Mouse (Mus musculus) heart, embryonic 16.5 days (tissue): ENCODE data around the gene Bcdin3d. TPM values are rescaled to one million over a fixed set of nuclear protein-coding genes. Genes with fewer than 3 reads are reported as not detected.

Source experiments
- ATAC-seq: fragments of 200-750 bp; cut with Nextera tagmentation; replicated peaks from 2 replicates; pipeline ENCODE4 v1.8.0; 2017; ENCODE audit warnings: moderate number of reproducible peaks; ENCODE audit not compliant: insufficient read depth, low FRiP score; ENCODE audit errors: extremely low read depth
- H3K27ac ChIP-seq: fragments of 300-500 bp; sonication (generic); 2 replicates; pipeline ENCODE4 v1.5.1; 2014; ENCODE audit warnings: mild to moderate bottlenecking, low read length, control low read depth, moderate library complexity
- H3K27me3 ChIP-seq: fragments of 300-500 bp; sonication (generic); 2 replicates; pipeline ENCODE4 v1.6.1; 2014; ENCODE audit warnings: low read length, mixed read lengths; ENCODE audit not compliant: control insufficient read depth, insufficient read depth
- H3K36me3 ChIP-seq: fragments of 300-500 bp; sonication (generic); 2 replicates; pipeline ENCODE4 v1.6.1; 2014; ENCODE audit not compliant: control insufficient read depth, insufficient read depth
- H3K4me1 ChIP-seq: fragments of 300-500 bp; sonication (generic); 2 replicates; pipeline ENCODE4 v1.6.1; 2014; ENCODE audit warnings: low read length, mixed read lengths; ENCODE audit not compliant: control insufficient read depth, insufficient read depth
- H3K4me2 ChIP-seq: fragments of 300-500 bp; sonication (generic); 2 replicates; pipeline ENCODE4 v1.6.1; 2014; ENCODE audit warnings: low read depth, mild to moderate bottlenecking, control low read depth, low read length
- H3K4me3 ChIP-seq: fragments of 300-500 bp; sonication (generic); 2 replicates; pipeline ENCODE4 v1.5.1; 2014; ENCODE audit warnings: mild to moderate bottlenecking, control low read depth, low read length
- H3K9ac ChIP-seq: fragments of 300-500 bp; sonication (generic); 2 replicates; pipeline ENCODE4 v1.6.1; 2014; ENCODE audit warnings: low read length, control low read depth
- H3K9me3 ChIP-seq: fragments of 300-500 bp; sonication (generic); replicated peaks from 2 replicates; pipeline ENCODE4 v1.6.1; 2016; ENCODE audit warnings: low read length; ENCODE audit not compliant: control insufficient read depth
- WGBS: fragments of 180-500 bp; shearing (Covaris S2); extraction: QIAGEN DNeasy Blood & Tissue Kit; methylation state at CpG from one replicate; pipeline ENCODE4 v1.1.7; 2014; 5-methylcytosine and 5-hydroxymethylcytosine counted together
- polyA plus RNA-seq: library from polyadenylated mRNA; unstranded; fragments of >200 nt; fragmentation: Nextera tagmentation; extraction: Ambion mirVana; gene quantifications from 2 replicates; pipeline ENCODE4 v1.2.1, GENCODE M21; 2015

Gene Bcdin3d
- polyA plus RNA-seq, 1 experiment from 2014 or later = 13.0 TPM

DNA sequence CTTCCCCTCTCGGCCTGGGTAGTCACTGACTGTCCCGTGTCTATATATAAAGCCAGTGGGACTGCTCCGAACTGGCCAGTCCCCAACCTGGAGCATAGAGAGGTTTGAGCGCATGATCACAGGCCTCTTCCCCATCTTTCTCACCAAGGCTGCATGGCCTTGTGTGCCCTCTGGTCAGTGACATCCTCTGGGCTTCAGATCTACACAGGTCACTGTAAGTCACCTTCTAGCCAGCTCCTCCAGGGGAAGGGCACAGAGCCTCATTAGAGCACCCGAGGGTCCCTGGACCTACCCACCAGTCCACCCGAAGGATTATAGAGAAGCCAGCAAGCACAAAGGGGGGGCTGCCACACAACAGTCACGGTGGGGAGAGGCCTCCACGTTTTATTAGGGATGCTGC, 52.9 kb downstream of the Bcdin3d start:
- Histone ChIP-seq H3K4me1 (peaks cover 23% of the 10 kb centered on the region), H3K9ac (no peak overlapping the region), H3K4me3 (no peak overlapping the region), H3K4me2 (no peak overlapping the region), H3K36me3 (peaks cover 15% of the 10 kb centered on the region), H3K9me3 (no peaks in the 10 kb centered on the region), H3K27ac (peak overlapping the region; percentile 91), H3K27me3 (no peaks in the 10 kb centered on the region)
- 66% methylated on average over 8 of the region's 8 CpGs for WGBS
- ATAC-seq = no peak

DNA sequence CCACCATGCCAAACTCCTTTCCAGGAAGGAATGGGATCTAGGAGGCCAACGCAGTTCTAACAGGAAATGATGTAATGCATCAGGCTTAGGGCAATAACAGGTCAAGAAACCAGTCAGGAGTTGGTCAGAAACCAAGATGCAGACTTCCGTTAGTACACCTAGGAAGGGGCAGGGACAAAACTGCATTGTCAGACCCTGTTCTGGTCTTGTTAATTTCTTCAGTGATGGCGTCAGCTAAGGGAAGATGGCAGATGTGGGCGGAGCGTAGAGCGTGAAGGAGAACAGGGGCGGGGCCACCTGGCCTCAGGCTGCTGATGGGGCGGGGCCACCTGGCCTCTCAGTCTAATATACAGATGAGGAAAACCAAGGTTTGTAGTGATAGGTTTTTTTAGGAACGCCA, 53.4 kb downstream of the Bcdin3d start:
- Histone ChIP-seq H3K4me3 (no peak overlapping the region), H3K4me1 (peaks cover 23% of the 10 kb centered on the region), H3K9ac (no peak overlapping the region), H3K27ac (peak overlapping the region; percentile 91), H3K9me3 (no peaks in the 10 kb centered on the region), H3K27me3 (no peaks in the 10 kb centered on the region), H3K36me3 (peaks cover 11% of the 10 kb centered on the region), H3K4me2 (peak overlapping the region; percentile 47)
- 61% methylated on average over 9 of the region's 9 CpGs for WGBS
- no peak for ATAC-seq

DNA sequence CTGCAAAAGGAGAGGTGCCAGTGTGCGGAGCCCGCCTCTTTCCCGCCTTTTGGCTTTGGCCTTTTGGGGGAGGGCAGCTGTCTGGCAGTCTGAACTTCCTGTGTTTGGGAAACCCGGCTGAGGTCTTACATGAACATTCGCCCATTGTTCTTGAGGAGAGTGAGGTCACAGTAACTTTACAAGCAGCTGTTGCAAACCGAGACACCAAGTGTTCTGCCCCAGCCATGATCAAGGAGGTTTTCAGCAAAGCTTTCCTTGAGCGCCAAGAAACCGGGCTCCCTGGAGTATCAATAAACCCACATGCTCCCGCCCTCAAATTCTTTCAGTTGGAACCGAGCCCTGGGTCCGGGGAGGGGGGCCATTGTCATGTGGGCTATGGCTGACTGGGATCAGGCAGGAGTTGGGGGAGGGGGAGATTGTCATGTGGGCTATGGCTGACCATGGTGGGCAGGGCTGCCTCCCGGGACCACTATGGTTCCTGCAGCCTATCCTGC, 54.0 kb downstream of the Bcdin3d start:
- Histone ChIP-seq H3K9ac (peak overlapping the region; percentile 32; the same call in 1 of the 2 replicates), H3K4me1 (peaks cover 23% of the 10 kb centered on the region), H3K4me3 (no peak overlapping the region; the same call in 1 of the 2 replicates), H3K27me3 (no peaks in the 10 kb centered on the region), H3K9me3 (no peaks in the 10 kb centered on the region), H3K4me2 (peak overlapping the region; percentile 47), H3K36me3 (0 out of 2 replicates have a peak, but pooled peaks cover 7% of the 10 kb centered on the region), H3K27ac (peak overlapping the region; percentile 91)
- ATAC-seq = peak; percentile 59
- WGBS = 18% methylated on average over 12 of the region's 12 CpGs

DNA sequence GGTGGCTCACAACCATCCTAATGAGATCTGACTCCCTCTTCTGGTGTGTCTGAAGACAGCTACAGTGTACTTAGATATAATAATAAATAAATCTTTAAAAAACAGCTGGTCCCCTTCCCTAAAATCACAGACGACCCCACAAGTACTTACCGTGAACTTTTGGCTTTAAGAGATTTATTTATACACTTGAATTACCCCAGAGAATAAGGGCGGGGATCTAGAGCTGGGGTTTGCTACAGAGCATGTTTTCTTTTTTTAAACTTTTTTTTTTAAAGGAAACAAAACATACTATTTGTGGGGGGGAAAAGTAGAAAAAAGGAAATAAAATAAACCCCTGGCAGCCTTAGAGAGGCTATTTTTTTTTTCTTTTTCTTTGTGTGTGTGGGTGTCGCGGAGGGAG, 54.4 kb downstream of the Bcdin3d start:
- ATAC-seq = no peak
- 0 out of 2 replicates have a peak overlapping the region, but pooled peaks have one; percentile 32 for H3K9ac ChIP-seq
- peaks cover 23% of the 10 kb centered on the region for H3K4me1 ChIP-seq
- WGBS = 35% methylated on average over 5 of the region's 5 CpGs
- 0 out of 2 replicates have a peak, but pooled peaks cover 4% of the 10 kb centered on the region for H3K36me3 ChIP-seq
- no peaks in the 10 kb centered on the region for H3K9me3 ChIP-seq
- no peaks in the 10 kb centered on the region for H3K27me3 ChIP-seq
- H3K27ac ChIP-seq = peak overlapping the region; percentile 91
- H3K4me2 ChIP-seq = peak overlapping the region; percentile 47
- no peak overlapping the region; the same call in 1 of the 2 replicates for H3K4me3 ChIP-seq

Other genes with a start within 250 kb of the Bcdin3d start
- 1.3 TPM in 2 replicates for gene Kcnh3, start 249.9 kb downstream of the Bcdin3d start, polyA plus RNA-seq
- 155 and 163 TPM in 2 replicates for gene Mcrs1, start 222.8 kb downstream of the Bcdin3d start, polyA plus RNA-seq
- gene Prpf40b, start 179.6 kb downstream of the Bcdin3d start, polyA plus RNA-seq = 36.0 and 46.6 TPM in 2 replicates
- 0.13 and 0.16 TPM in 2 replicates for gene Fam186b, start 178.8 kb downstream of the Bcdin3d start, polyA plus RNA-seq
- 13.0 and 16.6 TPM in 2 replicates for gene Fmnl3, start 104.2 kb downstream of the Bcdin3d start, polyA plus RNA-seq
- gene Tmbim6, start 81.8 kb downstream of the Bcdin3d start, polyA plus RNA-seq = 273 and 290 TPM in 2 replicates
- gene Nckap5l, start 17.0 kb downstream of the Bcdin3d start, polyA plus RNA-seq = 6.6 and 7.9 TPM in 2 replicates
- gene Faim2, start 53.4 kb upstream of the Bcdin3d start, polyA plus RNA-seq = 0.40 and 0.56 TPM in 2 replicates
- 0.09 TPM in 1 of 2 replicates, not detected in the other for gene Aqp2, start 104.3 kb upstream of the Bcdin3d start, polyA plus RNA-seq
- 1.0 and 1.3 TPM in 2 replicates for gene Aqp5, start 116.1 kb upstream of the Bcdin3d start, polyA plus RNA-seq
- not detected in 2 replicates for gene Aqp6, start 126.7 kb upstream of the Bcdin3d start, polyA plus RNA-seq
- gene Racgap1, start 176.9 kb upstream of the Bcdin3d start, polyA plus RNA-seq = 129 and 134 TPM in 2 replicates
- 1.6 TPM in 2 replicates for gene Asic1, start 195.6 kb upstream of the Bcdin3d start, polyA plus RNA-seq
- gene Smarcd1, start 227.4 kb upstream of the Bcdin3d start, polyA plus RNA-seq = 21.7 and 21.9 TPM in 2 replicates
- not detected in 2 replicates for gene Gm17349, start 230.8 kb upstream of the Bcdin3d start, polyA plus RNA-seq
- gene Gpd1, start 242.8 kb upstream of the Bcdin3d start, polyA plus RNA-seq = 2.4 and 2.7 TPM in 2 replicates